Mouse (Mus musculus) kidney, adult 2 months (tissue): ENCODE results near the gene Atp2b2.

Source experiments
- CTCF ChIP-seq: fragments of 200-500 bp; conservative IDR thresholded peaks from 2 replicates; pipeline ENCODE4 v1.5.1; 2011; ENCODE audit warnings: low read depth, mild to moderate bottlenecking, control low read depth, low read length, moderate library complexity, mixed read lengths; ENCODE audit not compliant: insufficient read depth, insufficient read length
- POLR2A ChIP-seq: fragments of 200-500 bp; IDR thresholded peaks from one replicate; pipeline ENCODE4 v1.6.1; 2011; ENCODE audit warnings: low read depth, low read length, control low read depth

DNA sequence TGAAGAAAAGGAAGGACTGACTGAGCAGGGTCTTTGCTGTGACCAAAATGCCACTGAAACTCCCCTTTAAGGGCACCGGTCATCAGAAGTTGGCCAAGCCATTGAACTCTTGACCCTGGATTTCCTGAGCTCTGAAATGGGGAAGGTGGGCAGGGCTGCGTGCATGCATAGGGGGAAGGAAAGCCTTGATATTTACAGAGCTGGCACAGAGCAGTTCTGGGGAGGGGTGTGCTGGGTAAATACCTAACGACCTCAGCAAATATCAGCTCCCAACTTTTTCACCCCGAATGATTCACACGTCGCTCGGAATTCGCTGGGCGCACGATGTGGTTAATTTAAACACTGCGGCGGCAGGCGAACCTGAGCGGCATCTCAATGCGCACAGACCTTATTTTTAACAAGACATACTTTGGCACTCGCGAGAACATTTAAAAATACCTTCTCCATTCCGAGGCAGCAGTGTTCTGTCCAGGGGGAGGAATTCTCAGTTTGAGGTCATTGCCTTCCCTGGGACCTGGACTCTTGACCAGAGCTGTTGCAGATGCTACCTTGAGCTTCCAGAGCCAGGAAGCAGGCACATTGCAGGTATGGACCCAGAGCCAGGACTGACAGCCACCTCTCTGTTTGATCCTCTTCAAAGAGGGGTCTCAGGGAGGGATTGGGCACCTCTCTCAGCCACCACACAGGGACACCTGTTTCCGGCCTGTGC, 85.0 kb downstream of the Atp2b2 start:
- TF ChIP-seq CTCF = no peak
- TF ChIP-seq POLR2A = no peak
